Mouse (Mus musculus): ENCODE results near the gene S1pr3. TPM values are rescaled to one million over a fixed set of nuclear protein-coding genes. Genes with fewer than 3 reads are reported as not detected.
A peak's percentile ranks its signal among the peaks of the same experiment; 100 is the strongest.

The S1pr3 gene
- polyA plus RNA-seq, 1 experiment, result 19.9 TPM

- Histone ChIP-seq H3K36me3 (ENCODE audit: control insufficient read depth, insufficient read depth, low read length) (no peaks in the 10 kb centered on the region), H3K27me3 (ENCODE audit: control insufficient read depth, insufficient read depth, low read length) (0 out of 2 replicates have a peak, but pooled peaks cover 4% of the 10 kb centered on the region), H3K4me3 (ENCODE audit: extremely low read depth, insufficient read depth, insufficient read length) (no peak overlapping the region), H3K4me1 (ENCODE audit: control insufficient read depth, insufficient read depth, insufficient read length) (no peaks in the 10 kb centered on the region; the same call in 1 of the 2 replicates), H3K27ac (ENCODE audit: insufficient read depth, low read length) (no peak overlapping the region)
- TF ChIP-seq POLR2A (IDR thresholded peaks at IDR 0.05; ENCODE audit: low read depth, low read length) (no peak), CTCF (IDR thresholded peaks at IDR 0.05; ENCODE audit: extremely low read depth, insufficient read depth, insufficient read length, insufficient replicate concordance) (no peak)
- no peak for DNase-seq (ENCODE audit: low read depth in 1 of 2, low spot score in 2 of 2)
- WGBS, result 72% methylated on average over 12 of the region's 12 CpGs
These were observed 3.4 kb downstream of the S1pr3 start for GRCm38 (mm10) chr13:51411696-51412430.

- WGBS, result 45% methylated on average over 3 of the region's 3 CpGs
- DNase-seq (ENCODE audit: low read depth in 1 of 2, low spot score in 2 of 2), result peak in 1 of 2 experiments; percentile 49
- no peaks in the 10 kb centered on the region for H3K4me1 ChIP-seq (ENCODE audit: control insufficient read depth, insufficient read depth, insufficient read length)
- no peaks in the 10 kb centered on the region for H3K36me3 ChIP-seq (ENCODE audit: control insufficient read depth, insufficient read depth, low read length)
- TF ChIP-seq POLR2A (IDR thresholded peaks at IDR 0.05; ENCODE audit: low read depth, low read length) (no peak), CTCF (IDR thresholded peaks at IDR 0.05; ENCODE audit: extremely low read depth, insufficient read depth, insufficient read length, insufficient replicate concordance) (peak; percentile 36; the same call in 1 of the 2 replicates)
- H3K4me3 ChIP-seq (ENCODE audit: extremely low read depth, insufficient read depth, insufficient read length), result no peak overlapping the region
- 0 out of 2 replicates have a peak, but pooled peaks cover 3% of the 10 kb centered on the region for H3K27me3 ChIP-seq (ENCODE audit: control insufficient read depth, insufficient read depth, low read length)
- H3K27ac ChIP-seq (ENCODE audit: insufficient read depth, low read length), result no peak overlapping the region
These were observed 5.0 kb downstream of the S1pr3 start for GRCm38 (mm10) chr13:51413461-51413860.

GRCm38 (mm10) chr13:51416727-51417126 lies 8.3 kb downstream of the S1pr3 start:
- no peak for DNase-seq (ENCODE audit: low read depth in 1 of 2, low spot score in 2 of 2)
- H3K27me3 ChIP-seq (ENCODE audit: control insufficient read depth, insufficient read depth, low read length), result no peaks in the 10 kb centered on the region
- no peak overlapping the region for H3K27ac ChIP-seq (ENCODE audit: insufficient read depth, low read length)
- no peaks in the 10 kb centered on the region for H3K4me1 ChIP-seq (ENCODE audit: control insufficient read depth, insufficient read depth, insufficient read length)
- no peak for TF ChIP-seq POLR2A (IDR thresholded peaks at IDR 0.05; ENCODE audit: low read depth, low read length)
- TF ChIP-seq CTCF (IDR thresholded peaks at IDR 0.05; ENCODE audit: extremely low read depth, insufficient read depth, insufficient read length, insufficient replicate concordance), result no peak
- 88% methylated on average over 11 of the region's 11 CpGs for WGBS
- H3K36me3 ChIP-seq (ENCODE audit: control insufficient read depth, insufficient read depth, low read length), result no peaks in the 10 kb centered on the region
- no peak overlapping the region for H3K4me3 ChIP-seq (ENCODE audit: extremely low read depth, insufficient read depth, insufficient read length)

GRCm38 (mm10) chr13:51417796-51418195 lies 9.4 kb downstream of the S1pr3 start:
- WGBS, result 29% methylated on average over 6 of the region's 6 CpGs
- TF ChIP-seq POLR2A (IDR thresholded peaks at IDR 0.05; ENCODE audit: low read depth, low read length), result no peak
- TF ChIP-seq CTCF (IDR thresholded peaks at IDR 0.05; ENCODE audit: extremely low read depth, insufficient read depth, insufficient read length, insufficient replicate concordance), result no peak
- Histone ChIP-seq H3K36me3 (ENCODE audit: control insufficient read depth, insufficient read depth, low read length) (no peaks in the 10 kb centered on the region), H3K27me3 (ENCODE audit: control insufficient read depth, insufficient read depth, low read length) (no peaks in the 10 kb centered on the region), H3K4me3 (ENCODE audit: extremely low read depth, insufficient read depth, insufficient read length) (no peak overlapping the region), H3K27ac (ENCODE audit: insufficient read depth, low read length) (no peak overlapping the region), H3K4me1 (ENCODE audit: control insufficient read depth, insufficient read depth, insufficient read length) (no peaks in the 10 kb centered on the region)
- DNase-seq (ENCODE audit: low read depth in 1 of 2, low spot score in 2 of 2), result no peak

- H3K4me1 ChIP-seq (ENCODE audit: control insufficient read depth, insufficient read depth, insufficient read length), result no peaks in the 10 kb centered on the region
- DNase-seq (ENCODE audit: low read depth in 1 of 2, low spot score in 2 of 2), result peak in 1 of 2 experiments; percentile 80
- no peaks in the 10 kb centered on the region for H3K27me3 ChIP-seq (ENCODE audit: control insufficient read depth, insufficient read depth, low read length)
- no peak overlapping the region for H3K4me3 ChIP-seq (ENCODE audit: extremely low read depth, insufficient read depth, insufficient read length)
- 16% methylated on average over 20 of the region's 20 CpGs for WGBS
- peak; percentile 81; the same call in 1 of the 2 replicates for TF ChIP-seq CTCF (IDR thresholded peaks at IDR 0.05; ENCODE audit: extremely low read depth, insufficient read depth, insufficient read length, insufficient replicate concordance)
- no peak for TF ChIP-seq POLR2A (IDR thresholded peaks at IDR 0.05; ENCODE audit: low read depth, low read length)
- H3K27ac ChIP-seq (ENCODE audit: insufficient read depth, low read length), result no peak overlapping the region
- H3K36me3 ChIP-seq (ENCODE audit: control insufficient read depth, insufficient read depth, low read length), result no peaks in the 10 kb centered on the region
These were observed 10.0 kb downstream of the S1pr3 start for GRCm38 (mm10) chr13:51418268-51418941.

- WGBS, result 84% methylated on average over 19 of the region's 19 CpGs
- Histone ChIP-seq H3K36me3 (ENCODE audit: control insufficient read depth, insufficient read depth, low read length) (no peaks in the 10 kb centered on the region), H3K4me1 (ENCODE audit: control insufficient read depth, insufficient read depth, insufficient read length) (no peaks in the 10 kb centered on the region), H3K27ac (ENCODE audit: insufficient read depth, low read length) (no peak overlapping the region), H3K4me3 (ENCODE audit: extremely low read depth, insufficient read depth, insufficient read length) (no peak overlapping the region), H3K27me3 (ENCODE audit: control insufficient read depth, insufficient read depth, low read length) (no peaks in the 10 kb centered on the region)
- no peak for TF ChIP-seq CTCF (IDR thresholded peaks at IDR 0.05; ENCODE audit: extremely low read depth, insufficient read depth, insufficient read length, insufficient replicate concordance)
- TF ChIP-seq POLR2A (IDR thresholded peaks at IDR 0.05; ENCODE audit: low read depth, low read length), result no peak
- DNase-seq (ENCODE audit: low read depth in 1 of 2, low spot score in 2 of 2), result no peak
These were observed 10.6 kb downstream of the S1pr3 start for GRCm38 (mm10) chr13:51418942-51419451.
